Mouse (Mus musculus): Measurements from ENCODE around the gene Cbfb.

GRCm38 (mm10) chr8:105170041-105170380, 463 bp upstream of the Cbfb start:
- TF ChIP-seq CTCF (IDR thresholded peaks at IDR 0.05; ENCODE audit: borderline replicate concordance, extremely low read depth, insufficient read depth, insufficient read length) = no peak
- no peak for TF ChIP-seq POLR2A (IDR thresholded peaks at IDR 0.05; ENCODE audit: borderline replicate concordance, extremely low read depth, insufficient read depth, insufficient read length, poor library complexity, severe bottlenecking)
